Mouse (Mus musculus): ENCODE results near the gene Lta.

Lta gene

DNA sequence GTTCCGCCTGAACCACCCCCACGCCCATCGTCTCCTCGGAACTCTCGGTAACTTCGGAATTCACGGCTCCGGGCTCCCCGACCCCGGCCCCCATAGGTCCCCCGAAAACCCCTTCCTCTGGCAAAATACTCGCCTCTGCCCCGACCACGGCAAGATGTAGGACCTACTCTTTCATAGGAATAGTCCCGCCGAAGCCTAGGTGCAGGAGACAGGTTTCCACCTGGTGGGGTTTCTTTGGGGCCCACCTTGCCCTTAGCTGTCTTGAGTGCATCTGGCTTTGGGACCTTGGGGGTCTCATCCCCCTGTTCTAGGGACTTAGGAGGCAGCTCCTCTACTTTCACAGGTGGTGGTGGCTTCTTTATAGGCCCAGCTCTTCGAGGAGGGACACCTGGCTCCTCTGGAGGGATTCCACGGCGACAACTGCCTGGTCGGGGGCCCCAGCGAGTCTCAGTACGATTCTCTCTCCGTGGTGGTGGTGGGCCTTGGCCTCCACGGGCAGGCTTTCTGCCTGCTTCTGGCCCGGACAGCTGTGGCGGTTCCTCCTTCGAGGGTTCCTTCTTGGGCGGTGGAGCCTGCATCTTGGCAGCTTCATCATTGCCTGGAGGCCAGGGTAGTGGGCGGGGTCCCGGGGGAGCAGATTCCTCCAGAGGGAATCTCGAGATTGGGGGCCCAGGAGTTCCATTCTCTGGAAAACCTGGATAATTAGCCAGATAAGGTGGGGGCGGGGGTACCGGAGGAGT lies 48.5 kb downstream of the Lta start:
- DNase-seq, result no peak

DNA sequence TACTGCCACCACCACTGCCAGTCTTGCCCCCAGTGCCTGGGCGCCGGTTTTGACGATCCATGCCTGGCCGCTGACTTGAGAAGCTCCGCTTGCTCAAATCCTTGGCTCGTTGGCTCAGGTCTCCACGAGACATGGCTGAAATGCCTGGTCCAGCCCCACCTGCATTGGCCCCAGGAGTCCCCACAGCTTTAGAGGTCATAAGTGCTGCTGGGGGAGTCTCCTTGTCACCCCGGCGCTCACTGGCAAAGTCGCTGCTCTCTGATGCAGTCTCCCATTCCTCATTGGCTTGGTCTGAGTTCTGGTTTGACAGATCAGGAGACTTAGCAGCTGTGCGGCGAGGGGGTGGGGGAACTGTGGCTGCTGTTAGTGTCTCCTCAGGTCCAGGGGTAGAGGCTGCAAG lies 49.7 kb downstream of the Lta start:
- DNase-seq, result no peak

DNA sequence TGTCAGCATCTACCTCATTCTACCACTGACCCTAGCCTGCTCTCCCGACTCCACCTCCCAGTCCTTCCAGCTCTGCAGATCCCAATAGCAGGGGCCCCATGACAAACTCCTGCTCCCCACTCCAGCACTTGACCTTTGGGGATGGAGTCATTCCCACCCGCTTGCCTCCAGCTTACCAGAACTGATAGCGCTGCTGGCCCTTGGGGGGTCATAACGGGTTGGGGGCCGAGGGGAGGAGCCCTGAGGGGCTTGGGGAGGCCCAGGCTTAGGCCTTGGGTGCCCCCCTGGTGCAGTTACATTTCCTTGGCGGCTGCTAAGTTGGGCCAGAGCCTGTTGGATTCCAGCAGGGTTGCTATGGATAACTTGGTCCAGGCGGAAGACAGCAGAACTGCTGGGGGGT lies 50.5 kb downstream of the Lta start:
- DNase-seq, result no peak

DNA sequence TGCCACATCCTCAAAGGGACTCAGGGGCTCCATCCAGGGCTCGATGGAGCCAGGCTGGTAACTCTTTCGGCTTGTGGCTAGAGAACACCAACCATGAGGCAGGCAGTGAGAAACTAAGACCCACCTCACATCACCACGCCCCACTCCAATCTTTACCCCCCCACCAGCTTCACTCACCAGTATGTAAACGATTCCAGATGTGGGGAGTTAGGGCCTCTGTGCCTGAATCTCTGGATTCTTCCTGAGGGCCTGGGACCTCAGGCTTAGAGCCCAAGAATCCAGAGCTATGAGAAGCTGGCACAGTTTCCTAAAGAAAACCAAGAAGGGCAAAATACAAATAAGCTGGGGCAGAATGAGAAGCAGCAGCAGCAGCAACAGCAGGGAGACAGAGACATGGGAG lies 51.2 kb downstream of the Lta start:
- no peak for DNase-seq
